Mouse (Mus musculus) cerebellum, adult 2 months (tissue): ENCODE measurements around the gene Tfap4. TPM values are rescaled to one million over a fixed set of nuclear protein-coding genes. Genes with fewer than 3 reads are reported as not detected.

ENCODE experiments used
- DNase-seq, 2 experiments: peaks; one replicate each; pipeline ENCODE4 v3.0.0; 2021
- H3K27ac ChIP-seq: fragments of 200-500 bp; 2 replicates; pipeline ENCODE4 v1.5.1; 2012; ENCODE audit warnings: low read length, control low read depth, inconsistent platforms; ENCODE audit not compliant: insufficient read depth
- H3K27me3 ChIP-seq: fragments of 200-500 bp; 2 replicates; pipeline ENCODE4 v1.6.1; 2012; ENCODE audit warnings: inconsistent platforms, mild to moderate bottlenecking, low read length, moderate library complexity; ENCODE audit not compliant: control insufficient read depth, insufficient read depth
- H3K4me1 ChIP-seq: fragments of 200-500 bp; 2 replicates; pipeline ENCODE4 v1.6.1; 2011; ENCODE audit warnings: low read length; ENCODE audit not compliant: control insufficient read depth, insufficient read depth
- H3K4me3 ChIP-seq: fragments of 200-500 bp; replicated peaks from 2 replicates; pipeline ENCODE3; 2011; ENCODE audit warnings: mild to moderate bottlenecking, low read depth, low read length, control low read depth; ENCODE audit not compliant: insufficient read depth
- CTCF ChIP-seq: fragments of 200-500 bp; IDR thresholded peaks from 2 replicates; pipeline ENCODE4 v1.5.1; 2011; ENCODE audit warnings: low read depth, mild to moderate bottlenecking, control low read depth, low read length, moderate library complexity, borderline replicate concordance; ENCODE audit not compliant: insufficient read depth
- POLR2A ChIP-seq: fragments of 200-500 bp; IDR thresholded peaks from 2 replicates; pipeline ENCODE4 v1.6.1; 2011; ENCODE audit warnings: low read length, control low read depth, borderline replicate concordance; ENCODE audit not compliant: insufficient read depth
- WGBS: fragments of 180-500 bp; shearing (Covaris S2); methylation state at CpG from one replicate; pipeline ENCODE4 v1.1.7; 2018; 5-methylcytosine and 5-hydroxymethylcytosine counted together
- polyA plus RNA-seq: library from polyadenylated mRNA; depleted of rRNA; stranded (reverse); fragments of >200 nt; gene quantifications from 2 replicates; pipeline ENCODE4 v1.2.3, GENCODE M21; 2012

The Tfap4 gene
- polyA plus RNA-seq, 1 experiment = 9.8 TPM

DNA sequence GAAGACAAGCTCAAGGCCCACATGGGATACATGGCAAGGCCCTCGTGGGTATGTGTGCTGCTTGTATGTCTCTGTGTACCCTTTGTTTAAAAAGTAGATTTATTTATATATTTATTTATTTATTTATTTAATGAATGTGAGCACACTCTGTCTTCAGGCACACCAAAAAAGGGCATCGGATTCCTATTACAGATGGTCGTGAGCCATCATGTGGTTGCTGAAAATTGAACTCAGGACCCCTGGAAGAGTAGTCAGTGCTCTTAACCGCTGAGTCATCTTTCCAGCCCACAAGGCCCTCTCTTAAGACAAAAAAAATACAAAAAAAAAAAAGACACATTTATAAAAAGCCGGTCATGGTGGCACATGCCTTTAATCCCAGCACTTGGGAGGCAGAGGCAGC lies 12.0 kb downstream of the Tfap4 start:
- 95% methylated on average over 5 of the region's 5 CpGs for WGBS
- H3K27ac ChIP-seq = no peak overlapping the region
- peaks cover 4% of the 10 kb centered on the region for H3K4me1 ChIP-seq
- H3K4me3 ChIP-seq = no peak overlapping the region
- no peaks in the 10 kb centered on the region for H3K27me3 ChIP-seq
- DNase-seq = no peak
- no peak for TF ChIP-seq POLR2A

DNA sequence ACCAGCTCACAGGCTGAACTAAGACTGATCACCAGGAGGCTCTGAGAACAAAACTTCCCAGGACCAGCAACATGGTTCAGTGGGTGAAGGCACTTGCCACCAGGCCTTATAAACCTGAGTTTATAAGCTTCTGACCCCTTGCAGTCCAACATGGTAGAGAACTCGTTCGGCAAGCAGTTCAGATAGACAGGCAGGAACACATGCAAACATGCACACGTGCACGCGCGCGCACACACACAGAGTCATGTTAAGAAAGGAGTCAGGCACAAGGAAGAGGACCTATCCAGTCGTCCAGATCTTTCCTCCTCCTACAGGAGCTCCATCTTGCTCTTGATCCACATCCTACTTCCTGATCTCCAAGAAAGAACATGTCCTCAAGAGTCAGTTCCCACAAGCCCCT lies 12.8 kb downstream of the Tfap4 start:
- H3K27ac ChIP-seq = no peak overlapping the region
- no peaks in the 10 kb centered on the region for H3K27me3 ChIP-seq
- no peak overlapping the region for H3K4me3 ChIP-seq
- 90% methylated on average over 8 of the region's 8 CpGs for WGBS
- H3K4me1 ChIP-seq = peaks cover 7% of the 10 kb centered on the region
- no peak for DNase-seq
- TF ChIP-seq POLR2A (no peak), CTCF (no peak)

DNA sequence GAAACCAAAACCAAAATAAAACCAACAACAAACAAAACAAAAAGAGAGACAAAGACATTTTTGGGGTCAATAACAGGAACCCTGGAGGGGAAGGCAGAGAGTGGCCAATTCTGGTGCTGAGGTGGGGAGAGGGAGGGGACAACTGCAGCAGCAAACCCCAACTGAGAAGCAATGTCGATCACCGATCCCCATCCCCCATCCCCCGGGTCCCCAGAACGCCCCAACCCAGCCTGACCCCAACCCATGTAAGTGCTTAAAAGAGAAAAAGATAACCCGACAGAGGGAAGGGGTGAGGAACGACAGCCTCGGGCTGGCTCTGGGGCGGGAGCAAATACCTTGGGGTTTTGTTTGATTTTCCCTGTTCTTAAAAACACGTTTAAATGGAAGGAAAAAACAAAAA lies 14.8 kb downstream of the Tfap4 start:
- H3K27ac ChIP-seq = no peak overlapping the region
- no peak for TF ChIP-seq POLR2A
- no peak overlapping the region for H3K4me3 ChIP-seq
- H3K4me1 ChIP-seq = peaks cover 3% of the 10 kb centered on the region
- 79% methylated on average over 9 of the region's 9 CpGs for WGBS
- H3K27me3 ChIP-seq = no peaks in the 10 kb centered on the region
- DNase-seq = no peak

DNA sequence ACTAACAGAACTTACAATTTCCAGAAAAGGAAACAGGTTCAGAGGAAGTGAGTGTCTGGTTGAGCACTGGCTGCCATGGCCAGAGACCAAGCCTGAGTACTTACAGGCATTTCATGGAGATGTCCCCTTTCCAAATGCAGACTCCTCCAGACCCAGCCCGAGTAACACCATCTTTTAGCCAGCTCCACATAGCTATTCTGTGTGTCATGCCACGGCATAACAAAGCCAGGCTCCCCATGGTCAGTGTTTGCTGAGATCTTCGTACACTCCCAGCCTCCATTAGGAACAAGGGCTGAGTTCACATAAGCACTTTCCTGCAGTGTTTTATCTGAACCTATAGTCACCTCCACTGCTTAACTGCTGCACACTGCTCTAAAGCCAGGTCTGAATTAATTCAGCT lies 16.4 kb downstream of the Tfap4 start:
- WGBS = 67% methylated on average over 3 of the region's 3 CpGs
- H3K27ac ChIP-seq = no peak overlapping the region
- TF ChIP-seq POLR2A (no peak), CTCF (no peak)
- peaks cover 3% of the 10 kb centered on the region for H3K4me1 ChIP-seq
- no peak overlapping the region for H3K4me3 ChIP-seq
- H3K27me3 ChIP-seq = no peaks in the 10 kb centered on the region
- no peak for DNase-seq

DNA sequence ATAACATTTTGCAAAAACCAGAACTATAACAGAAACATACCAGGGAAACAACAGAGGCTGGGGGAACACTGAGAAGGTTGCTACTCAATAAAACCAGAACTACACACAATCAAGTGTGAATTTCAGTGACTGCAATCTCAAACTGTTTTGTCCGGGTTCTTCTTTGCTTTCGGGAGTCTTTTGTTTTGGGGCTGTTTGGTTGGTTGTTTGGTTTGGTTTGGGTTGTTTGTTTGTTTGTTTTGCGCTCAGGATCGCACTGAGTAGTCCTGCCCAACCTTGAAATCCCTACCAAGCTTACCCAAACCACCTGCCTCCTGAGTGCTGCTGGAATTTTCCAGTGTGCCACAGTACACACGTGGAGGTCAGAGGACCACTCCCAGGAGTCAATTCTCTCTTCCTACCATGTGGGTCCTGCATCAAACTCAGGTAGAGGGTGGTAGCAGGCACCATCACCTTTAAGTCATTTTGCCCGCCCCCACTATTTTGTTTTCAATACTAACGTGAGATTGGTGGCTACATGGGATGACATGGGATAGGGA lies 17.3 kb downstream of the Tfap4 start:
- WGBS = 31% methylated on average over 7 of the region's 7 CpGs
- DNase-seq = peak in 1 of 2 experiments; percentile 14
- Histone ChIP-seq H3K4me3 (peak overlapping the region; percentile 56), H3K4me1 (peaks cover 3% of the 10 kb centered on the region), H3K27ac (no peak overlapping the region), H3K27me3 (no peaks in the 10 kb centered on the region)
- TF ChIP-seq POLR2A (no peak), CTCF (no peak)

DNA sequence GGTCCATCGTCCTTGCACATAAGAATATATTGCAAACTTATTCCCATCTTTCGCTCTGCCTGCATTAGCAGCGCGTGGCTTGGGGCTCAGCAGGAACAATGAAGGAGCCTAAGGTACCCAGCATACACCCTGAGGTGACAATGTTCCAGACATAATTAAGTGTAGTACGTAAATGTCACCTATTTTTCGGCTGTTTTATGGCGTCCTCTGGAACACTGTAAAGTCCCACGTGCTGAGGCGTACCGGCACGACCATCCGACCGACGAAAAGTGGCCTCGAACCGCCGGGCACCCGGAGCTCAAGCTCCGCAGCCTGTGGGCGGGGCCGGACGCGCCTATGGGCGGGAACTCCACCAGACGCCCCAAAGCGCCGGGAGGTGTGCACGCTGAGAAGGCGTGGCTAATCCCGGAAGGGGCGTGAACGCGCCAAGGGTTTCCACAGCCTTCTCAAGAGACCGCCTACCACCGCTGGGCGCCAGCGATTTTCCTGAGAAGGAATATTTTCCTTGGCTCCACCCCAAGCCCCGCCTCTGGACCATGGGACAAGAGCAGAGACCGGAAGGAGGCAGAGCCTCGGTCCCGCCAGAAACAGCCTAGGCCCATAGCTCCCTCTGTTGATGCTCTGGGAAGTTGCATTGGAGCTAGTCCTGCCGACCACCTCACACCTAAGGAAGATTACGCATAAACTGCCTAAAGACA lies 18.0 kb downstream of the Tfap4 start, which contains the start of gene Srl:
Gene Srl (minus strand): TSS at position 316 of the 698 bp plus-strand sequence.
- H3K27ac ChIP-seq = no peak within 1 kb of the TSS
- no peaks in the 10 kb centered on the region for H3K27me3 ChIP-seq
- TF ChIP-seq POLR2A = peak; percentile 9; the same call in 1 of the 2 replicates
- TF ChIP-seq CTCF = peak; percentile 82
- H3K4me3 ChIP-seq = peak within 1 kb of the TSS; percentile 56
- peak; percentile 97 to 98 for DNase-seq
- peaks cover 3% of the 10 kb centered on the region for H3K4me1 ChIP-seq
- WGBS = 2% methylated on average over 43 of the region's 43 CpGs

DNA sequence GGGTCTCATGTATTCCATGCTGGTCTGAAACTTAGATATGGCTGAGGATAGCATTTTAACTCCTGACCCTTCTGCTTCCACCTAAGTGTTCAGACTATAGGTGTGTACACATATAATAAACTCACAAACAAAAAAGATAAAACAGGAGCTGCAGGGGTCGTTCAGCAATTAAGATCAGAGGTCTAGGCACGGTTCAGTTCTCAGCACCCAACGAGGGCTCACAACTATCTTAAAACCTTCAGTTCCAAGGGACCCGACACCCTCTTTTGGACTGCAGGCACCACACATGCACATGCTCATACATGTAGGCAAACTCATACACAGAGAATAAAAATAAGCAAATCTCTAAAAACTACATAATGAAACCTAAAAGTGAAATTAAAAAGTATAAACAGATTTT lies 18.6 kb downstream of the Tfap4 start:
- no peak for TF ChIP-seq CTCF
- no peak for TF ChIP-seq POLR2A
- DNase-seq = no peak
- peaks cover 3% of the 10 kb centered on the region for H3K4me1 ChIP-seq
- 65% methylated on average over 4 of the region's 4 CpGs for WGBS
- H3K27me3 ChIP-seq = no peaks in the 10 kb centered on the region
- no peak overlapping the region for H3K4me3 ChIP-seq
- H3K27ac ChIP-seq = no peak overlapping the region

DNA sequence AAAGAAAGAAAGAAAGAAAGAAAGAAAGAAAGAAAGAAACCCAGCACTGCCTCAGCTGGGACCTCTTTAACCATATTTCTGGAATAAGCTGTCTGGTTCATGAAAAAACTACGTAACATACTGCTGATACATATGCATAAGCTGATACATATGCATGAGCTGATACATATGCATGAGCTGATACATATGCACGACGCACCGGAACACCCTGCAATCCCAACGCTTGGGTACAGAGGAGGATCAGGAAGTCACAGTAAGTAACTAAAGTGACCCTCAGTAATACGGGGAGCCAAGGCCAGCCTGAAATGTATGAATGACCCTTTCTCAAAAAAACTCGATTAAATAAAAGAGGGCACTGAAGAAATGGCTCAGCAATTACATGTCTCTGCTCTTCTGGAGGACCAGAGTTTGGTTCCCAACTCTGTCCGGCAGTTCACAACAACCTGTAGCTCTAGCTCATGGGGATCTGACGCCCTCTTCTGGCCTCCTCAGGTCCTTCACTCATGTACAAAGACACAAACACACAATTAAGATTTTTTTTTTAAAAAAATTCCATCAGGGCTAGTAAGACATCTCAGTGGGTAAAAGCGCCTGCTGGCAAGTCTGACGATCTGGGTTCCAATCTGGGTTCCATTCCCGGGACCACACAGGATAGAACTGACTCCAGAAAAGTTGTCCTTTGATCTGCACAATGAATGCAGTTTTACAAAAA lies 19.4 kb downstream of the Tfap4 start:
- H3K4me1 ChIP-seq = peaks cover 3% of the 10 kb centered on the region
- H3K27ac ChIP-seq = no peak overlapping the region
- no peak overlapping the region for H3K4me3 ChIP-seq
- TF ChIP-seq CTCF (no peak), POLR2A (no peak)
- DNase-seq = no peak
- H3K27me3 ChIP-seq = no peaks in the 10 kb centered on the region
- 59% methylated on average over 12 of the region's 12 CpGs for WGBS
